Mouse (Mus musculus) lung, embryonic 15.5 days (tissue): Measurements from ENCODE around the gene Lrfn1. TPM values are rescaled to one million over a fixed set of nuclear protein-coding genes. Genes with fewer than 3 reads are reported as not detected.

Experiments
- polyA plus RNA-seq: library from polyadenylated mRNA; unstranded; fragments of >200 nt; fragmentation: Nextera tagmentation; extraction: Ambion mirVana; gene quantifications from 2 replicates; pipeline ENCODE4 v1.2.1, GENCODE M21; 2015

Lrfn1 gene
- polyA plus RNA-seq, 1 experiment from 2014 or later: 3.8 TPM

Other genes with a start within 250 kb of the Lrfn1 start
- 6.6 and 9.0 TPM in 2 replicates for gene Eid2, start 184.1 kb upstream of the Lrfn1 start, polyA plus RNA-seq
- 11.4 and 11.8 TPM in 2 replicates for gene Eid2b, start 174.2 kb upstream of the Lrfn1 start, polyA plus RNA-seq
- not detected in 2 replicates for gene Selenov, start 160.8 kb upstream of the Lrfn1 start, polyA plus RNA-seq
- gene Dll3, start 149.7 kb upstream of the Lrfn1 start, polyA plus RNA-seq: 0.75 and 0.94 TPM in 2 replicates
- gene Timm50, start 139.9 kb upstream of the Lrfn1 start, polyA plus RNA-seq: 146 and 147 TPM in 2 replicates
- gene Supt5, start 113.2 kb upstream of the Lrfn1 start, polyA plus RNA-seq: 83.2 and 88.4 TPM in 2 replicates
- gene Rps16, start 101.3 kb upstream of the Lrfn1 start, polyA plus RNA-seq: 979 and 1,114 TPM in 2 replicates
- gene Plekhg2, start 79.4 kb upstream of the Lrfn1 start, polyA plus RNA-seq: 59.4 and 67.9 TPM in 2 replicates
- gene Zfp36, start 71.7 kb upstream of the Lrfn1 start, polyA plus RNA-seq: 16.4 and 17.9 TPM in 2 replicates
- gene Med29, start 59.3 kb upstream of the Lrfn1 start, polyA plus RNA-seq: 51.2 and 53.8 TPM in 2 replicates
- 80.7 and 88.2 TPM in 2 replicates for gene Paf1, start 59.0 kb upstream of the Lrfn1 start, polyA plus RNA-seq
- 36.5 and 38.9 TPM in 2 replicates for gene Gmfg, start 14.5 kb upstream of the Lrfn1 start, polyA plus RNA-seq
- not detected in 2 replicates for gene Ifnl2, start 58.5 kb downstream of the Lrfn1 start, polyA plus RNA-seq
- not detected in 2 replicates for gene Ifnl3, start 70.9 kb downstream of the Lrfn1 start, polyA plus RNA-seq
- gene Sycn, start 88.9 kb downstream of the Lrfn1 start, polyA plus RNA-seq: 0.53 TPM in 1 of 2 replicates, not detected in the other
- not detected in 2 replicates for gene Nccrp1, start 95.3 kb downstream of the Lrfn1 start, polyA plus RNA-seq
- 21.3 and 21.6 TPM in 2 replicates for gene Samd4b, start 146.2 kb downstream of the Lrfn1 start, polyA plus RNA-seq
- 55.4 and 60.8 TPM in 2 replicates for gene Pak4, start 146.2 kb downstream of the Lrfn1 start, polyA plus RNA-seq
- gene Acp7, start 179.4 kb downstream of the Lrfn1 start, polyA plus RNA-seq: not detected in 2 replicates
- 6.3 and 6.5 TPM in 2 replicates for gene Fbxo27, start 240.9 kb downstream of the Lrfn1 start, polyA plus RNA-seq